Mouse (Mus musculus) embryonic facial prominence, embryonic 10.5 days (tissue): ENCODE measurements around the gene Antxr1. TPM values are rescaled to one million over a fixed set of nuclear protein-coding genes. Genes with fewer than 3 reads are reported as not detected.

ENCODE experiments used
- DNase-seq: peaks from one replicate; pipeline ENCODE4 v3.0.0-alpha.2; 2017; ENCODE audit warnings: low spot score
- H3K27ac ChIP-seq: fragments of 300-500 bp; sonication (generic); replicated peaks from 2 replicates; pipeline ENCODE4 v1.5.1; 2016; ENCODE audit warnings: mild to moderate bottlenecking
- H3K27me3 ChIP-seq: fragments of 300-500 bp; sonication (generic); replicated peaks from 2 replicates; pipeline ENCODE4 v1.6.1; 2016; ENCODE audit warnings: low read depth, mild to moderate bottlenecking; ENCODE audit not compliant: poor library complexity, severe bottlenecking
- H3K36me3 ChIP-seq: fragments of 300-500 bp; sonication (generic); replicated peaks from 2 replicates; pipeline ENCODE4 v1.6.1; 2016; ENCODE audit warnings: mild to moderate bottlenecking, moderate library complexity
- H3K4me1 ChIP-seq: fragments of 300-500 bp; sonication (generic); 2 replicates; pipeline ENCODE4 v1.6.1; 2016
- H3K4me3 ChIP-seq: fragments of 300-500 bp; sonication (generic); 2 replicates; pipeline ENCODE4 v1.5.1; 2016; ENCODE audit warnings: mild to moderate bottlenecking, moderate library complexity
- H3K9me3 ChIP-seq: fragments of 300-500 bp; sonication (generic); 2 replicates; pipeline ENCODE4 v1.6.1; 2016; ENCODE audit warnings: mild to moderate bottlenecking
- WGBS: fragments of 180-500 bp; shearing (Covaris S2); methylation state at CpG from one replicate; pipeline ENCODE4 v1.1.7; 2016; 5-methylcytosine and 5-hydroxymethylcytosine counted together
- polyA plus RNA-seq: library from polyadenylated mRNA; unstranded; fragments of >200 nt; fragmentation: Nextera tagmentation; extraction: Ambion mirVana; gene quantifications from 2 replicates; pipeline ENCODE4 v1.2.1, GENCODE M21; 2016

The Antxr1 gene
- polyA plus RNA-seq, 1 experiment from 2014 or later = 6.2 TPM

GRCm38 (mm10) chr6:87202048-87202605 lies 133.5 kb downstream of the Antxr1 start:
- Histone ChIP-seq H3K4me3 (no peak overlapping the region), H3K27me3 (no peaks in the 10 kb centered on the region), H3K36me3 (peaks cover 14% of the 10 kb centered on the region), H3K9me3 (no peaks in the 10 kb centered on the region), H3K27ac (no peak overlapping the region), H3K4me1 (peaks cover 30% of the 10 kb centered on the region)
- WGBS = 87% methylated on average over 13 of the region's 13 CpGs
- no peak for DNase-seq

- H3K27me3 ChIP-seq = no peaks in the 10 kb centered on the region
- WGBS = 81% methylated on average over 3 of the region's 3 CpGs
Observed at GRCm38 (mm10) chr6:87189755-87190154, 145.9 kb downstream of the Antxr1 start.

GRCm38 (mm10) chr6:87186988-87187387 lies 148.6 kb downstream of the Antxr1 start:
- Histone ChIP-seq H3K27ac (no peak overlapping the region), H3K36me3 (peaks cover 53% of the 10 kb centered on the region)
- WGBS = 60% methylated on average over 12 of the region's 12 CpGs

More at GRCm38 (mm10) chr6:87189755-87190154, 145.9 kb downstream of the Antxr1 start:
- Histone ChIP-seq H3K27ac (no peak overlapping the region), H3K4me3 (no peak overlapping the region), H3K36me3 (peaks cover 51% of the 10 kb centered on the region), H3K4me1 (peaks cover 7% of the 10 kb centered on the region; the same call in 1 of the 2 replicates), H3K9me3 (no peaks in the 10 kb centered on the region)
- no peak for DNase-seq

GRCm38 (mm10) chr6:87184418-87184817 lies 151.2 kb downstream of the Antxr1 start:
- H3K36me3 ChIP-seq = peaks cover 61% of the 10 kb centered on the region
- 78% methylated on average over 3 of the region's 3 CpGs for WGBS
- peak overlapping the region; percentile 24; the same call in 1 of the 2 replicates for H3K27ac ChIP-seq
- no peaks in the 10 kb centered on the region for H3K9me3 ChIP-seq
- DNase-seq = no peak
- peaks cover 4% of the 10 kb centered on the region; the same call in 1 of the 2 replicates for H3K4me1 ChIP-seq
- H3K27me3 ChIP-seq = no peaks in the 10 kb centered on the region
- H3K4me3 ChIP-seq = no peak overlapping the region

More at GRCm38 (mm10) chr6:87186988-87187387, 148.6 kb downstream of the Antxr1 start:
- DNase-seq = peak; percentile 29
- Histone ChIP-seq H3K9me3 (no peaks in the 10 kb centered on the region), H3K4me1 (peaks cover 7% of the 10 kb centered on the region; the same call in 1 of the 2 replicates), H3K27me3 (no peaks in the 10 kb centered on the region), H3K4me3 (no peak overlapping the region)

- WGBS = 79% methylated on average over 11 of the region's 11 CpGs
- H3K36me3 ChIP-seq = peaks cover 64% of the 10 kb centered on the region
- peak overlapping the region; percentile 24; the same call in 1 of the 2 replicates for H3K27ac ChIP-seq
- DNase-seq = no peak
- H3K4me3 ChIP-seq = no peak overlapping the region
- no peaks in the 10 kb centered on the region for H3K9me3 ChIP-seq
- H3K27me3 ChIP-seq = no peaks in the 10 kb centered on the region
- peaks cover 4% of the 10 kb centered on the region; the same call in 1 of the 2 replicates for H3K4me1 ChIP-seq
Observed at GRCm38 (mm10) chr6:87183981-87184380, 151.6 kb downstream of the Antxr1 start.

- H3K36me3 ChIP-seq = peaks cover 64% of the 10 kb centered on the region
- H3K9me3 ChIP-seq = no peaks in the 10 kb centered on the region
- H3K27me3 ChIP-seq = no peaks in the 10 kb centered on the region
- H3K4me3 ChIP-seq = no peak overlapping the region
- H3K27ac ChIP-seq = no peak overlapping the region
- DNase-seq = no peak
- H3K4me1 ChIP-seq = peaks cover 4% of the 10 kb centered on the region; the same call in 1 of the 2 replicates
- 88% methylated on average over 8 of the region's 8 CpGs for WGBS
Observed at GRCm38 (mm10) chr6:87183159-87183558, 152.5 kb downstream of the Antxr1 start.

- no peak for DNase-seq
- 87% methylated on average over 6 of the region's 6 CpGs for WGBS
- no peak overlapping the region for H3K27ac ChIP-seq
- no peaks in the 10 kb centered on the region for H3K27me3 ChIP-seq
- H3K4me3 ChIP-seq = no peak overlapping the region
- no peaks in the 10 kb centered on the region for H3K9me3 ChIP-seq
- peaks cover 64% of the 10 kb centered on the region for H3K36me3 ChIP-seq
- H3K4me1 ChIP-seq = peaks cover 4% of the 10 kb centered on the region; the same call in 1 of the 2 replicates
Observed at GRCm38 (mm10) chr6:87182736-87183135, 152.9 kb downstream of the Antxr1 start.

- Histone ChIP-seq H3K27me3 (no peaks in the 10 kb centered on the region), H3K9me3 (no peaks in the 10 kb centered on the region), H3K27ac (no peak overlapping the region), H3K4me3 (no peak overlapping the region), H3K4me1 (no peaks in the 10 kb centered on the region), H3K36me3 (peaks cover 54% of the 10 kb centered on the region)
- no peak for DNase-seq
- WGBS = 80% methylated on average over 3 of the region's 3 CpGs
Observed at GRCm38 (mm10) chr6:87171461-87171860, 164.2 kb downstream of the Antxr1 start.

- no peaks in the 10 kb centered on the region for H3K27me3 ChIP-seq
- H3K27ac ChIP-seq = no peak overlapping the region
- 94% methylated on average over 6 of the region's 6 CpGs for WGBS
Observed at GRCm38 (mm10) chr6:87170875-87171274, 164.7 kb downstream of the Antxr1 start.

GRCm38 (mm10) chr6:87170277-87170676 lies 165.3 kb downstream of the Antxr1 start:
- peaks cover 45% of the 10 kb centered on the region; the same call in 1 of the 2 replicates for H3K36me3 ChIP-seq
- 90% methylated on average over 6 of the region's 6 CpGs for WGBS

More at GRCm38 (mm10) chr6:87170875-87171274, 164.7 kb downstream of the Antxr1 start:
- Histone ChIP-seq H3K4me1 (no peaks in the 10 kb centered on the region), H3K36me3 (peaks cover 51% of the 10 kb centered on the region), H3K9me3 (no peaks in the 10 kb centered on the region), H3K4me3 (no peak overlapping the region)
- no peak for DNase-seq

GRCm38 (mm10) chr6:87168021-87168420 lies 167.6 kb downstream of the Antxr1 start:
- H3K27ac ChIP-seq = no peak overlapping the region
- DNase-seq = no peak
- peaks cover 42% of the 10 kb centered on the region; the same call in 1 of the 2 replicates for H3K36me3 ChIP-seq
- H3K27me3 ChIP-seq = no peaks in the 10 kb centered on the region
- H3K4me1 ChIP-seq = no peaks in the 10 kb centered on the region
- H3K9me3 ChIP-seq = no peaks in the 10 kb centered on the region
- WGBS = 93% methylated on average over 9 of the region's 9 CpGs
- no peak overlapping the region for H3K4me3 ChIP-seq

More at GRCm38 (mm10) chr6:87170277-87170676, 165.3 kb downstream of the Antxr1 start:
- Histone ChIP-seq H3K9me3 (no peaks in the 10 kb centered on the region), H3K4me3 (no peak overlapping the region), H3K27me3 (no peaks in the 10 kb centered on the region), H3K27ac (no peak overlapping the region; the same call in 1 of the 2 replicates), H3K4me1 (no peaks in the 10 kb centered on the region)
- DNase-seq = no peak

- Histone ChIP-seq H3K4me3 (no peak overlapping the region), H3K36me3 (peaks cover 30% of the 10 kb centered on the region; the same call in 1 of the 2 replicates), H3K27me3 (no peaks in the 10 kb centered on the region), H3K9me3 (no peaks in the 10 kb centered on the region), H3K27ac (no peak overlapping the region), H3K4me1 (no peaks in the 10 kb centered on the region)
- WGBS = 90% methylated on average over 12 of the region's 12 CpGs
- DNase-seq = no peak
Observed at GRCm38 (mm10) chr6:87166673-87167305, 168.8 kb downstream of the Antxr1 start.
